Mouse (Mus musculus) brain, embryonic 14.5 days (tissue): ENCODE data around the gene Rbm5.

Source experiments
- CTCF ChIP-seq: fragments of 200-500 bp; IDR thresholded peaks from 2 replicates; pipeline ENCODE4 v1.5.1; 2012; ENCODE audit warnings: inconsistent platforms, mild to moderate bottlenecking, moderate library complexity, borderline replicate concordance; ENCODE audit not compliant: insufficient read depth, insufficient read length; ENCODE audit errors: extremely low read depth
- POLR2A ChIP-seq: fragments of 200-500 bp; IDR thresholded peaks from 2 replicates; pipeline ENCODE4 v1.6.1; 2012; ENCODE audit warnings: mild to moderate bottlenecking, inconsistent platforms, borderline replicate concordance; ENCODE audit not compliant: poor library complexity, insufficient read depth, insufficient read length, severe bottlenecking; ENCODE audit errors: extremely low read depth

DNA sequence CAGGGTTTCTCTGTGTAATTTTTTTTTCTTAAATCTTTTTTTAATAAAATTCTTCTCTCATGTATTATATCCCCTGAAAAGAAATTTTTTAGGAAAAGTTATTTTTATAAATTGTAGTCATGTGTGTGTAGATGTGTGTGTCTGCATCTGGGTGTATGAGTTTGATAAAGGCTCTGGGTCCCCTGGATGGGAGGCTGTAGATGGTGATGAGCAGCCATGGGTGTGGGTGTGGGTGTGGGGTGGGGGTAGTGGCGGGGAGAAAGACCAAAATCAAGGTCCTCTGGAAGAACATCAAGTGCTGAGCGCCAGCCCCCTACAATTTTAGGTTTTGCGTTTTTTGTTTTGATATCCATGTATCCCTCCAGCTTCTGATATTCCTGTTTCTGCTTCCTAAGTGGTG is 22.7 kb downstream of the Rbm5 start:
- TF ChIP-seq CTCF (no peak), POLR2A (no peak)
